Mouse (Mus musculus): ENCODE data around the gene Tmem210. TPM values are rescaled to one million over a fixed set of nuclear protein-coding genes. Genes with fewer than 3 reads are reported as not detected.

The Tmem210 gene
- total and polyA plus RNA-seq, 3 experiments, result not detected

DNA sequence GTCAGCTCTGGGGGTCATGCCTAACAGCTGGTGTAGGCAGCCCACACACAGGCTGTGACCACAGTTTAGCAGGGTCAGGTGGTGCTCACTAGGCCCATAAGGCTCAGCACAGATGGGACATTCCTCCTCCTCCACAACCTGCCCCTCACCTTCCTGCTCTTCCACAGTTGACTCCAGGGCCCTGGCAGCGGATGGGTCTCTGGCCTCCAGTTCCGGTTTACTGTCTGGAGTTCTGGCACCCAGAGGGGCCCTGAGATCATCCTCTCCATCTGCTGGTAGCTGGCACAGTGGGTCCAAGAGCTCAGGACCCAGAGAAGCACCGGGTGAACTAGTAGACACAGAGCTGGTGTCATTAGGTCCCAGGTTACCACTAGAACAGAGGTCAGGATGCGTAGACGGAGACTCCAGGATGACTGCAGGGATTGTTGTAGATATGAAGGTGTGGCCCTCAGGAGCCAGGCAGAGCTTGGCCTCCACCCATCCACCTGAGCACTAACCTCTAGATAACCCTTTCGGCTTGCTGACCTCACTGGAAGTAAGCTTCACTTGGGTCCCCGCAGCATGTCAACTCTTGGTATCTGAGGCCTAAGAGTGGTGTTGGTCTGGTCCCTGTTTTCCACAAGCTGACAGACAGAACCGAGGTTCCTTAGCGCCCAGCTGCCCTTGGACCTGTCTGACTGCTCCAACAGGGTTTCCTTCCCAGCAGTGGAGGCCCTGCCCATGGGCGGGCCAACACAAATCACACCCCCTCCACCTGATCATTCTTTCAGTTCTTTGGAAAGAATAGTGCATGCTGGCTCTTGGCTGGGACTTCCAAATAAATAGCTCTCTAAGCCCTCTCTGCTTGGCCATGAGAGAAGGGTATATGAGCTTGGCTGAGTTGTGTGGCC lies 41.5 kb upstream of the Tmem210 start, which contains the start of gene AL732309.1:
Gene AL732309.1 (minus strand): TSS at position 681 of the 890 bp plus-strand sequence.
- Histone ChIP-seq H3K27me3 (ENCODE audit: control insufficient read depth in 1 of 2, insufficient read depth in 2 of 2, low read length in 2 of 2) (no peaks in the 10 kb centered on the region), H3K79me2 (ENCODE audit: control insufficient read depth, insufficient read depth, low read length, poor library complexity) (no peaks in the 10 kb centered on the region; the same call in 1 of the 2 replicates), H3K9me3 (replicated peaks; ENCODE audit: insufficient read depth, low read length) (no peaks in the 10 kb centered on the region), H3K27ac (ENCODE audit: control insufficient read depth, low read depth, low read length) (no peak within 1 kb of the TSS), H3K4me3 (ENCODE audit: control insufficient read depth in 1 of 2, insufficient read depth in 1 of 2, low read depth in 2 of 2, low read length in 2 of 2) (no peak within 1 kb of the TSS), H3K36me3 (ENCODE audit: control insufficient read depth in 1 of 2, insufficient read depth in 2 of 2, low read length in 2 of 2) (peaks cover 0 to 2% of the 10 kb centered on the region in 2 experiments; a peak in 1 of 4 replicates), H3K4me1 (ENCODE audit: control insufficient read depth in 1 of 2, insufficient read depth in 2 of 2, low read length in 2 of 2) (peaks cover 0 to 7% of the 10 kb centered on the region in 2 experiments; a peak in 3 of 4 replicates), H3K9ac (ENCODE audit: control insufficient read depth, low read depth, low read length, poor library complexity, severe bottlenecking) (no peak within 1 kb of the TSS)
- no peak for DNase-seq (ENCODE audit: low read depth, low spot score)
- TF ChIP-seq GABPA (IDR thresholded peaks at IDR 0.05; ENCODE audit: low read depth, low read length), result no peak
- no peak for TF ChIP-seq CTCF (IDR thresholded peaks at IDR 0.05 in 2 of 3, conservative IDR thresholded peaks at IDR 0.05 in 1 of 3; ENCODE audit: control insufficient read depth in 1 of 3, insufficient read depth in 1 of 3, low read depth in 2 of 3, low read length in 3 of 3, poor library complexity in 1 of 3, severe bottlenecking in 1 of 3)
- TF ChIP-seq ZC3H11A (IDR thresholded peaks at IDR 0.05; ENCODE audit: low read depth, low read length), result no peak
- no peak for TF ChIP-seq MAX (IDR thresholded peaks at IDR 0.05; ENCODE audit: low read length)
- TF ChIP-seq NELFE (IDR thresholded peaks at IDR 0.05; ENCODE audit: low read depth, low read length), result no peak

- Histone ChIP-seq H3K9ac (ENCODE audit: control insufficient read depth, low read depth, low read length, poor library complexity, severe bottlenecking) (no peak overlapping the region), H3K4me1 (ENCODE audit: control insufficient read depth in 1 of 2, insufficient read depth in 2 of 2, low read length in 2 of 2) (peaks cover 2 to 12% of the 10 kb centered on the region in 2 experiments; a peak in 1 of 4 replicates), H3K27me3 (ENCODE audit: control insufficient read depth in 1 of 2, insufficient read depth in 2 of 2, low read length in 2 of 2) (no peaks in the 10 kb centered on the region), H3K36me3 (ENCODE audit: control insufficient read depth in 1 of 2, insufficient read depth in 2 of 2, low read length in 2 of 2) (peaks cover 2 to 8% of the 10 kb centered on the region in 2 experiments; a peak in 2 of 4 replicates), H3K9me3 (replicated peaks; ENCODE audit: insufficient read depth, low read length) (no peaks in the 10 kb centered on the region), H3K79me2 (ENCODE audit: control insufficient read depth, insufficient read depth, low read length, poor library complexity) (peaks cover 20% of the 10 kb centered on the region), H3K27ac (ENCODE audit: control insufficient read depth, low read depth, low read length) (no peak overlapping the region), H3K4me3 (ENCODE audit: control insufficient read depth in 1 of 2, insufficient read depth in 1 of 2, low read depth in 2 of 2, low read length in 2 of 2) (no peak overlapping the region)
- TF ChIP-seq SMC3 (IDR thresholded peaks at IDR 0.05; ENCODE audit: low read depth, low read length) (peak; percentile 78), GABPA (IDR thresholded peaks at IDR 0.05; ENCODE audit: low read depth, low read length) (no peak), RAD21 (IDR thresholded peaks at IDR 0.05; ENCODE audit: low read depth, low read length) (peak; percentile 29), ZC3H11A (IDR thresholded peaks at IDR 0.05; ENCODE audit: low read depth, low read length) (peak; percentile 43; the same call in 1 of the 2 replicates), POLR2A (IDR thresholded peaks at IDR 0.05; ENCODE audit: control insufficient read depth in 1 of 2, insufficient read depth in 1 of 2, low read depth in 1 of 2, low read length in 2 of 2, poor library complexity in 1 of 2) (no peak), HCFC1 (IDR thresholded peaks at IDR 0.05; ENCODE audit: low read depth, low read length) (no peak), ZMIZ1 (IDR thresholded peaks at IDR 0.05; ENCODE audit: low read depth, low read length) (no peak), NELFE (IDR thresholded peaks at IDR 0.05; ENCODE audit: low read depth, low read length) (no peak), MXI1 (IDR thresholded peaks at IDR 0.05; ENCODE audit: low read depth, low read length) (no peak), CTCF (IDR thresholded peaks at IDR 0.05 in 2 of 3, conservative IDR thresholded peaks at IDR 0.05 in 1 of 3; ENCODE audit: control insufficient read depth in 1 of 3, insufficient read depth in 1 of 3, low read depth in 2 of 3, low read length in 3 of 3, poor library complexity in 1 of 3, severe bottlenecking in 1 of 3) (peak; percentile 49 to 66 (median 50)), USF2 (IDR thresholded peaks at IDR 0.05; ENCODE audit: borderline replicate concordance in 1 of 2, insufficient read depth in 1 of 2, low read depth in 1 of 2, low read length in 2 of 2) (no peak)
- DNase-seq (ENCODE audit: low read depth, low spot score), result peak; percentile 54
Measured at GRCm38 (mm10) chr2:25252331-25252730, 35.6 kb upstream of the Tmem210 start.

All from MEL (cell line).